Mouse (Mus musculus) cerebellum, adult 2 months (tissue): ENCODE measurements at regions not wholly inside any gene's neighbourhood (a gene's known extent, or its start where the extent isn't known, plus 50 kb on each side); places are given as distances from the start of the nearest gene placed in this dataset.

ENCODE experiments used
- CTCF ChIP-seq: fragments of 200-500 bp; IDR thresholded peaks from 2 replicates; pipeline ENCODE4 v1.5.1; 2011; ENCODE audit warnings: low read depth, mild to moderate bottlenecking, control low read depth, low read length, moderate library complexity, borderline replicate concordance; ENCODE audit not compliant: insufficient read depth
- POLR2A ChIP-seq: fragments of 200-500 bp; IDR thresholded peaks from 2 replicates; pipeline ENCODE4 v1.6.1; 2011; ENCODE audit warnings: low read length, control low read depth, borderline replicate concordance; ENCODE audit not compliant: insufficient read depth

DNA sequence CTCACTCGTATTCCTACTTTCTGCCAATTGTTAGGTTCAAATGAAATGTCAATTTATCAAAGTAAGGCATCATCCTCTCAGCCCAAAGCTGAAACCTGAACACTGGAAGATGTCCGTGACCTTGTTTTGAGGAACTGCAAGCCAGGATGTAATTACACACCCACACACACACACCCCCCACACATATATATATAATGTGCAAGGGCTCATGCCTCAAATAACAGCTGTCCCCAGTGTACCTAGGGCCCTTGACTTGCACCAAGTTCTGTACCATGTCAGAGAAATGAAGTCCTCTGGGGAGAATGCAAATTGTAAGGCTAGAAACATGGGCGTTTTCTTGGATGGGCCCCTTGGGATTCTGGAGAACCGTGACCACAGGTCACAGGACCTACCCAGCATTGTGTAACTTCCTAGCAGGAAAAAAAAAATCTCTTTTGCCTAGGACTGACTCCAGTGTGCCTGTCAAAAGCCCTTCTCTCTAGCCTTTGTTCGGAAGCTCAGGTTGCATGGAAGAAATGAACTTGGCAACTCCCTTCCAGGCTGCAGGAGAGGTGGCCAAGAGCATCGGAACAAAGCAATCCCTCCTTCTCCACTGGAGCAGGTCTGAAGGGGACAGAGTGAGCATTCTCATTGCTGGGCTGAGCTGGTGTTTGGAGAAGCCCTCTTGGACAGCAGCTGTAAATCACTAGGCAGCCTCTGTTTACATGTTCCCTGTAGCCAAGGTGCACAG, 118.5 kb downstream of the Trib2 start:
- TF ChIP-seq CTCF (no peak), POLR2A (no peak)
